12 mouse cellular contexts compared by ENCODE assay signal in the genomic region with DNA sequence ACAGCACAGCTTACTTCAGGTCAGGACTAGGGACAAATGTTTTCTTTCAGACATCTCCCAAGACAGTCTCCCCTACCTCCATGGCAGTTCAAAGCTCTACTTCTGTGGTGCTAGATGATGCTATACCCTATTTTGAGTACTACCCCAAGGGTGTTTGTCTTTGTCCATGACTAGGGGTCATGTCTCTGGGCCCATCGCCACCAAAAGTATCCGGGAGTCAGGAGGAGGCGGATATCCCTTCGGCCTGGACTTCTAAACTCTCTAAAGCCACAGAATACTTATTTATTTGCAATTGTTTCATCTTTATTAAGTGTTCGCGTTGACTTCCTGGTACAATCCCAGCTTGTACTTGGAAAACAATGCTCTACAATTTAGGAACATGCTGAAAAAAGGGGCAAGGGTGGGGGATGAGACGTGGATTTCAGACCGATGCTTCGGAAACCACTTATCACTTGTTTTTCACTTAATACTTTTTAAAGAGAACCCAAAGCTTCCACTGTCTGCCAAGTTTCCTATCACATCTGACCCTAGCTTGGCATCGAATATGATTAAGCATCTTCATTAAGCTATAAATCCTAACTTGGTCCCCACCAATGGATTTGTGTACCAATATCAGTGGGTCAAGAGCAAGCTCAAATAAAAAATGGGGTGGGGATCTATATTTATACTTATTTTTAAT. TPM values are rescaled to one million over a fixed set of nuclear protein-coding genes. Genes with fewer than 3 reads are reported as not detected.
A peak's percentile ranks its signal among the peaks of the same experiment; 100 is the strongest.
DNase-seq lines count a peak whose midpoint lies in the region; ATAC-seq and TF ChIP-seq lines count a peak whose summit lies in the region.
"Had no signal": no experiment of that assay in that cellular context is flagged by ENCODE, and none has a peak within 500 bp of the region (broad histone marks: within the 10 kb centered on the region; RNA-seq: fewer than 3 reads in every experiment).

No protein-coding gene starts in this region.

- H3K4me2 ChIP-seq in lung, embryonic 16.5 days (ENCODE audit: low read depth, low read length), result peak overlapping the region; percentile 26
- H3K4me2 ChIP-seq in stomach, postnatal 0 days (replicated peaks; ENCODE audit: low read depth), result 0 out of 2 replicates have a peak overlapping the region, but pooled peaks have one; percentile 51
- H3K4me2 ChIP-seq: forebrain, embryonic 13.5 days; midbrain, embryonic 12.5 days had no signal

- no peaks in the 10 kb centered on the region for H3K36me3 ChIP-seq in lung, embryonic 16.5 days (ENCODE audit: control insufficient read depth, insufficient read depth, low read length)
- no peaks in the 10 kb centered on the region for H3K36me3 ChIP-seq in stomach, postnatal 0 days (ENCODE audit: control insufficient read depth, insufficient read depth, low read length)
- H3K36me3 ChIP-seq: midbrain, embryonic 12.5 days had no signal

- peaks cover 11% of the 10 kb centered on the region; the same call in 1 of the 2 replicates for H3K4me1 ChIP-seq in lung, embryonic 16.5 days (replicated peaks; ENCODE audit: control insufficient read depth, insufficient read depth, low read length)
- H3K4me1 ChIP-seq in stomach, postnatal 0 days (replicated peaks; ENCODE audit: control insufficient read depth, insufficient read depth), result no peaks in the 10 kb centered on the region
- H3K4me1 ChIP-seq: forebrain, embryonic 13.5 days had no signal

- WGBS in lung, embryonic 16.5 days, result 58% methylated on average over 10 of the region's 10 CpGs
- 79% methylated on average over 10 of the region's 10 CpGs for WGBS in stomach, postnatal 0 days

- no peak for TF ChIP-seq CTCF in stomach, postnatal 0 days (IDR thresholded peaks at IDR 0.05; ENCODE audit: low read depth)

- H3K9ac ChIP-seq in lung, embryonic 16.5 days (ENCODE audit: low read length), result no peak overlapping the region
- H3K9ac ChIP-seq in stomach, postnatal 0 days (ENCODE audit: low read length), result no peak overlapping the region
- H3K9ac ChIP-seq: forebrain, embryonic 13.5 days; midbrain, embryonic 12.5 days had no signal

- H3K9me3 ChIP-seq in lung, embryonic 16.5 days (ENCODE audit: control insufficient read depth, low read length), result no peaks in the 10 kb centered on the region
- H3K9me3 ChIP-seq in stomach, postnatal 0 days (ENCODE audit: control insufficient read depth, low read length), result no peaks in the 10 kb centered on the region
- H3K9me3 ChIP-seq: forebrain, embryonic 13.5 days; midbrain, embryonic 12.5 days had no signal

- H3K27ac ChIP-seq in lung, embryonic 16.5 days (ENCODE audit: low read length), result no peak overlapping the region
- H3K27ac ChIP-seq in stomach, postnatal 0 days (replicated peaks), result no peak overlapping the region
- H3K27ac ChIP-seq: forebrain, embryonic 13.5 days; gastrocnemius, adult 2 months; midbrain, embryonic 12.5 days had no signal

- H3K27me3 ChIP-seq in lung, embryonic 16.5 days (ENCODE audit: control insufficient read depth, insufficient read depth, low read depth, low read length), result no peaks in the 10 kb centered on the region
- no peaks in the 10 kb centered on the region for H3K27me3 ChIP-seq in stomach, postnatal 0 days (ENCODE audit: control insufficient read depth, insufficient read depth, low read length)
- H3K27me3 ChIP-seq: forebrain, embryonic 13.5 days; midbrain, embryonic 12.5 days had no signal

- intact Hi-C loops in heart, postnatal 14 days (cut with DNase I), result loop anchor here (5.0 kb wide), 1 partner anchor 70 kb away; a partner anchor contains a TSS

- H3K4me3 ChIP-seq in lung, embryonic 16.5 days (ENCODE audit: low read length), result peak overlapping the region; percentile 14
- H3K4me3 ChIP-seq in stomach, postnatal 0 days (ENCODE audit: low read depth, low read length), result no peak overlapping the region
- H3K4me3 ChIP-seq: forebrain, embryonic 13.5 days; gastrocnemius, adult 2 months; midbrain, embryonic 12.5 days had no signal

- DNase-seq in heart, adult 9 months (ENCODE audit: low spot score in 2 of 2), result peak; percentile 18 to 21
- DNase-seq in heart, postnatal 14 days, result no peak
- no peak for DNase-seq in lung, postnatal 25 days (ENCODE audit: low spot score)
- peak; percentile 33 to 37 for DNase-seq in kidney, postnatal 4 days
- no peak for DNase-seq in stomach, postnatal 0 days (ENCODE audit: low spot score)
- DNase-seq in spleen, postnatal 14 days (ENCODE audit: low spot score in 2 of 2), result no peak
- DNase-seq in ovary, postnatal 36 days (ENCODE audit: low spot score), result no peak
- DNase-seq: gastrocnemius, adult 2 months; layer of hippocampus, postnatal 36 days had no signal

- ATAC-seq in lung, embryonic 16.5 days (ENCODE audit: low read depth), result no peak
- no peak for ATAC-seq in stomach, postnatal 0 days (ENCODE audit: low FRiP score, low TSS enrichment)
- ATAC-seq: forebrain, embryonic 13.5 days had no signal

- no peak for TF ChIP-seq EP300 in stomach, postnatal 0 days (optimal IDR thresholded peaks at IDR 0.05)

RNA-seq across cellular contexts. Expression of a gene that starts 1.9 kb away (rescaled TPM):
- 1 to 10 TPM; 8.1 to 8.6 TPM for total RNA-seq in heart, postnatal 14 days (2021)
- polyA plus RNA-seq in lung, embryonic 16.5 days (2015; fragmentation: Nextera tagmentation; extraction: Ambion mirVana), result 19.3 and 19.5 TPM in 2 replicates
- 18.7 and 22.3 TPM in 2 replicates for polyA plus RNA-seq in stomach, postnatal 0 days (2015; fragmentation: Nextera tagmentation; extraction: Ambion mirVana)

Comparison
In these comparisons a context has a peak if more than half of its experiments do, and no peak if none do; other contexts are left out.
1. DNase-seq: peak in heart, adult 9 months (2 of 2) and kidney, postnatal 4 days (2 of 2); none in heart, postnatal 14 days (0 of 2), lung, postnatal 25 days (single experiment), stomach, postnatal 0 days (single experiment), spleen, postnatal 14 days (0 of 2) and ovary, postnatal 36 days (single experiment).